Mouse (Mus musculus): ENCODE results near the gene Macrod2. TPM values are rescaled to one million over a fixed set of nuclear protein-coding genes. Genes with fewer than 3 reads are reported as not detected.

Macrod2 gene
- polyA plus RNA-seq, 1 experiment from 2014 or later: 42.1 TPM

GRCm38 (mm10) chr2:142169649-142170048 is 1774.5 kb downstream of the Macrod2 start:
- Histone ChIP-seq H3K4me3 (ENCODE audit: low read depth, low read length) (no peak overlapping the region), H3K36me3 (ENCODE audit: control insufficient read depth, insufficient read depth, low read length) (no peaks in the 10 kb centered on the region), H3K27ac (replicated peaks; ENCODE audit: low read depth, low read length) (no peak overlapping the region), H3K9ac (ENCODE audit: low read length) (no peak overlapping the region), H3K9me3 (ENCODE audit: control insufficient read depth, low read length) (no peaks in the 10 kb centered on the region), H3K4me1 (ENCODE audit: control insufficient read depth, insufficient read depth, low read length) (no peaks in the 10 kb centered on the region), H3K4me2 (ENCODE audit: low read depth, severe bottlenecking) (no peak overlapping the region), H3K27me3 (ENCODE audit: control insufficient read depth, insufficient read depth, low read length) (no peaks in the 10 kb centered on the region)
- ATAC-seq (ENCODE audit: insufficient number of reproducible peaks, low FRiP score, low TSS enrichment, low read depth) (no peak), DNase-seq (ENCODE audit: low spot score) (no peak)
- WGBS: 62% methylated on average over 2 of the region's 2 CpGs

GRCm38 (mm10) chr2:142172706-142173105 is 1777.6 kb downstream of the Macrod2 start:
- H3K27me3 ChIP-seq (ENCODE audit: control insufficient read depth, insufficient read depth, low read length): no peaks in the 10 kb centered on the region
- DNase-seq (ENCODE audit: low spot score) (no peak), ATAC-seq (ENCODE audit: insufficient number of reproducible peaks, low FRiP score, low TSS enrichment, low read depth) (no peak)
- H3K27ac ChIP-seq (replicated peaks; ENCODE audit: low read depth, low read length): no peak overlapping the region
- WGBS: 92% methylated on average over 3 of the region's 3 CpGs
- no peaks in the 10 kb centered on the region for H3K9me3 ChIP-seq (ENCODE audit: control insufficient read depth, low read length)
- H3K9ac ChIP-seq (ENCODE audit: low read length): no peak overlapping the region
- no peaks in the 10 kb centered on the region for H3K36me3 ChIP-seq (ENCODE audit: control insufficient read depth, insufficient read depth, low read length)
- H3K4me2 ChIP-seq (ENCODE audit: low read depth, severe bottlenecking): no peak overlapping the region
- no peak overlapping the region for H3K4me3 ChIP-seq (ENCODE audit: low read depth, low read length)
- H3K4me1 ChIP-seq (ENCODE audit: control insufficient read depth, insufficient read depth, low read length): no peaks in the 10 kb centered on the region

- no peaks in the 10 kb centered on the region for H3K27me3 ChIP-seq (ENCODE audit: control insufficient read depth, insufficient read depth, low read length)
- no peak overlapping the region for H3K9ac ChIP-seq (ENCODE audit: low read length)
- ATAC-seq (ENCODE audit: insufficient number of reproducible peaks, low FRiP score, low TSS enrichment, low read depth) (no peak), DNase-seq (ENCODE audit: low spot score) (no peak)
- no peaks in the 10 kb centered on the region for H3K9me3 ChIP-seq (ENCODE audit: control insufficient read depth, low read length)
- H3K4me1 ChIP-seq (ENCODE audit: control insufficient read depth, insufficient read depth, low read length): no peaks in the 10 kb centered on the region
- 87% methylated on average over 2 of the region's 2 CpGs for WGBS
- H3K36me3 ChIP-seq (ENCODE audit: control insufficient read depth, insufficient read depth, low read length): no peaks in the 10 kb centered on the region
- no peak overlapping the region for H3K27ac ChIP-seq (replicated peaks; ENCODE audit: low read depth, low read length)
- H3K4me2 ChIP-seq (ENCODE audit: low read depth, severe bottlenecking): no peak overlapping the region
- H3K4me3 ChIP-seq (ENCODE audit: low read depth, low read length): no peak overlapping the region
These were observed 1778.9 kb downstream of the Macrod2 start for GRCm38 (mm10) chr2:142174039-142174438.

GRCm38 (mm10) chr2:142186922-142187321 is 1791.8 kb downstream of the Macrod2 start:
- DNase-seq (ENCODE audit: low spot score): no peak
- no peak overlapping the region for H3K4me3 ChIP-seq (ENCODE audit: low read depth, low read length)
- no peak overlapping the region for H3K9ac ChIP-seq (ENCODE audit: low read length)
- 55% methylated on average over 2 of the region's 2 CpGs for WGBS
- H3K4me2 ChIP-seq (ENCODE audit: low read depth, severe bottlenecking): no peak overlapping the region
- no peaks in the 10 kb centered on the region for H3K4me1 ChIP-seq (ENCODE audit: control insufficient read depth, insufficient read depth, low read length)
- H3K36me3 ChIP-seq (ENCODE audit: control insufficient read depth, insufficient read depth, low read length): no peaks in the 10 kb centered on the region
- no peaks in the 10 kb centered on the region for H3K9me3 ChIP-seq (ENCODE audit: control insufficient read depth, low read length)
- no peak for ATAC-seq (ENCODE audit: insufficient number of reproducible peaks, low FRiP score, low TSS enrichment, low read depth)
- no peak overlapping the region for H3K27ac ChIP-seq (replicated peaks; ENCODE audit: low read depth, low read length)
- no peaks in the 10 kb centered on the region for H3K27me3 ChIP-seq (ENCODE audit: control insufficient read depth, insufficient read depth, low read length)

GRCm38 (mm10) chr2:142187428-142187827 is 1792.3 kb downstream of the Macrod2 start:
- no peak for ATAC-seq (ENCODE audit: insufficient number of reproducible peaks, low FRiP score, low TSS enrichment, low read depth)
- no peak overlapping the region for H3K4me2 ChIP-seq (ENCODE audit: low read depth, severe bottlenecking)
- WGBS: 78% methylated on average over 5 of the region's 5 CpGs

GRCm38 (mm10) chr2:142217371-142217770 is 1822.3 kb downstream of the Macrod2 start:
- no peaks in the 10 kb centered on the region for H3K27me3 ChIP-seq (ENCODE audit: control insufficient read depth, insufficient read depth, low read length)
- no peak overlapping the region for H3K4me2 ChIP-seq (ENCODE audit: low read depth, severe bottlenecking)
- no peaks in the 10 kb centered on the region for H3K9me3 ChIP-seq (ENCODE audit: control insufficient read depth, low read length)
- no peak overlapping the region for H3K4me3 ChIP-seq (ENCODE audit: low read depth, low read length)
- no peak overlapping the region for H3K9ac ChIP-seq (ENCODE audit: low read length)
- H3K36me3 ChIP-seq (ENCODE audit: control insufficient read depth, insufficient read depth, low read length): no peaks in the 10 kb centered on the region
- H3K4me1 ChIP-seq (ENCODE audit: control insufficient read depth, insufficient read depth, low read length): no peaks in the 10 kb centered on the region
- DNase-seq (ENCODE audit: low spot score) (no peak), ATAC-seq (ENCODE audit: insufficient number of reproducible peaks, low FRiP score, low TSS enrichment, low read depth) (no peak)
- no peak overlapping the region for H3K27ac ChIP-seq (replicated peaks; ENCODE audit: low read depth, low read length)
- 83% methylated on average over 1 of the region's 1 CpGs for WGBS

More at GRCm38 (mm10) chr2:142187428-142187827, 1792.3 kb downstream of the Macrod2 start:
- no peak for DNase-seq (ENCODE audit: low spot score)
- no peak overlapping the region for H3K27ac ChIP-seq (replicated peaks; ENCODE audit: low read depth, low read length)
- H3K4me3 ChIP-seq (ENCODE audit: low read depth, low read length): no peak overlapping the region
- H3K4me1 ChIP-seq (ENCODE audit: control insufficient read depth, insufficient read depth, low read length): no peaks in the 10 kb centered on the region
- no peak overlapping the region for H3K9ac ChIP-seq (ENCODE audit: low read length)
- no peaks in the 10 kb centered on the region for H3K9me3 ChIP-seq (ENCODE audit: control insufficient read depth, low read length)
- H3K27me3 ChIP-seq (ENCODE audit: control insufficient read depth, insufficient read depth, low read length): no peaks in the 10 kb centered on the region
- no peaks in the 10 kb centered on the region for H3K36me3 ChIP-seq (ENCODE audit: control insufficient read depth, insufficient read depth, low read length)

- DNase-seq (ENCODE audit: low spot score): no peak
- H3K4me2 ChIP-seq (ENCODE audit: low read depth, severe bottlenecking): no peak overlapping the region
- H3K27me3 ChIP-seq (ENCODE audit: control insufficient read depth, insufficient read depth, low read length): no peaks in the 10 kb centered on the region
- no peaks in the 10 kb centered on the region for H3K9me3 ChIP-seq (ENCODE audit: control insufficient read depth, low read length)
- no peaks in the 10 kb centered on the region for H3K36me3 ChIP-seq (ENCODE audit: control insufficient read depth, insufficient read depth, low read length)
- 76% methylated on average over 8 of the region's 8 CpGs for WGBS
- H3K9ac ChIP-seq (ENCODE audit: low read length): no peak overlapping the region
- no peak for ATAC-seq (ENCODE audit: insufficient number of reproducible peaks, low FRiP score, low TSS enrichment, low read depth)
- H3K27ac ChIP-seq (replicated peaks; ENCODE audit: low read depth, low read length): no peak overlapping the region
- H3K4me1 ChIP-seq (ENCODE audit: control insufficient read depth, insufficient read depth, low read length): no peaks in the 10 kb centered on the region
- no peak overlapping the region for H3K4me3 ChIP-seq (ENCODE audit: low read depth, low read length)
These were observed 1827.2 kb downstream of the Macrod2 start for GRCm38 (mm10) chr2:142222137-142222921.

GRCm38 (mm10) chr2:142222926-142223325 is 1827.8 kb downstream of the Macrod2 start:
- Histone ChIP-seq H3K4me1 (ENCODE audit: control insufficient read depth, insufficient read depth, low read length) (no peaks in the 10 kb centered on the region), H3K36me3 (ENCODE audit: control insufficient read depth, insufficient read depth, low read length) (no peaks in the 10 kb centered on the region), H3K9me3 (ENCODE audit: control insufficient read depth, low read length) (no peaks in the 10 kb centered on the region), H3K9ac (ENCODE audit: low read length) (no peak overlapping the region), H3K4me2 (ENCODE audit: low read depth, severe bottlenecking) (no peak overlapping the region), H3K27me3 (ENCODE audit: control insufficient read depth, insufficient read depth, low read length) (no peaks in the 10 kb centered on the region), H3K27ac (replicated peaks; ENCODE audit: low read depth, low read length) (no peak overlapping the region), H3K4me3 (ENCODE audit: low read depth, low read length) (no peak overlapping the region)
- WGBS: 69% methylated on average over 5 of the region's 5 CpGs
- no peak for DNase-seq (ENCODE audit: low spot score)
- no peak for ATAC-seq (ENCODE audit: insufficient number of reproducible peaks, low FRiP score, low TSS enrichment, low read depth)
